Mouse (Mus musculus) E14TG2a.4 (cell line): Measurements from ENCODE around the gene Ldhal6b.

Source experiments
- CTCF ChIP-seq: conservative IDR thresholded peaks from 2 replicates; pipeline ENCODE4 v1.5.1; 2014; ENCODE audit warnings: low read length
- NANOG ChIP-seq: IDR thresholded peaks from 2 replicates; pipeline ENCODE4 v1.6.1; 2014; ENCODE audit warnings: borderline replicate concordance, low read length, mixed read lengths

DNA sequence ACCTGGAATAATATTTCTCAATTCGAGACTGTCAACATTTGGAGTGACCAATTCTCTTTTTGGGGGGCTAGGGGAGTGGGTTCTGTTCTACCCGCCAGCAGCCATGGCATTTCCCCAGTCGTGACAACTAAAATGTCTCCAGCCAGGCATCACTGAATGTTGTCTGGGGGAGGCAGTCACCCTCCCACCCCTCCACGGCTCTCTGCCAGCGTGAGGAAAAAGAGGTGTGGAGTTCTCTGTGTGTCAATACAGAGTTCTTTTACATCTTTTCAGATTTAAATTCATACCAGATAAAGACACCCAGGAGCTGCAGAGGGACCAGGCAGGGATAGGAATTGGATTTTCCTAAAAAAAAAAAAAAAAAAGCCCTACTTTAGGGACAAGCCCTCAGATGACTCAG, 22.4 kb downstream of the Ldhal6b start:
- TF ChIP-seq CTCF (no peak), NANOG (no peak)
